Mouse (Mus musculus): ENCODE results near the gene Glod4. TPM values are rescaled to one million over a fixed set of nuclear protein-coding genes. Genes with fewer than 3 reads are reported as not detected.

Gene Glod4
- polyA plus RNA-seq (2012) = 1.2 and 2.9 TPM in 2 replicates

DNA sequence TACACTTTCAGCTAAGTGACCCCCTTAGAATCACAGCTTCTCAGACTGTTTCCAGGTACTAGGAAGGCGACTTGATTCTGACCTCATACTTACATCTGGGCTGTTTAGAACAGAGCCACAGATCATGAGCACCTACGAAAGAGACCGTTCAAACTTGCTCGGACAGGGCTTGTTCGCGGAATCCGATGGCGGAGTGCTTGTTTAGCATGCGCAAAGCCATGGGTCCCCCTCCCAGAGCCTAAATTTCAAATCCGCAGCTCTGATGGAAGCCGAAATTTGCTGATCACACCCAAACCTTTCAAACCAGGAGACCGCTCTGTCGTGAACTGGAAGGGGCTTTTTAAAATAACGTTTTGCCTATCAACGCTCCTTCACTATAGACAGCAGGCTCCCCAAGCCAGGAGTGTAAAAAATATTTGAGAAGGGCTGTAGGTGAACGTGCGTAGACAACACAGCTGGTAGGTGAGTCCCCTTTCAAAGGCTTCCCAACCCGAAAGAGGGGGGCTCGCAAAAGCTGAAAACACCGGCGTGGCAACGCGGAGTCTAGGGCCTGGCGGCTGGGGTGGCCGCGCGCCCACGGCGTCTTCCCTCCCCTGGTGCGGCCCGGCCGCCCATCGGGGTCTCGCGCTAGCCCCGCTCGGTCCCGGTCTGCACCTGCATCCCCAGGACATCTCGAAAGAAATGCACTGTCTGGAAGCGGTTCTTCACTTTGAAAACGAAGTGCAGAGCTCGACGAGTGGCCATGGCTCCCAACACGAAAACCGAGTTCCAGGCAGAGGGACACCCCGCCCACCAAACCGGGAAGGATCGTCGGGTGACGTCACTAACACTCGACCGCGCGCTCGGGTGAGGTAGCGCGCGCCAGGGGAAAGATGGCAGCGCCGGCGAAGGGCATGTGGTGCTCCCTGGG, at the start of gene Glod4, which contains the start of gene Mrm3:
Gene Glod4 (minus strand): TSS at position 825 of the 910 bp plus-strand sequence.
Gene Mrm3 (plus strand): TSS at position 815 of the 910 bp plus-strand sequence.
- TF ChIP-seq GATA1 (IDR thresholded peaks at IDR 0.05; ENCODE audit: low read length) = no peak

DNA sequence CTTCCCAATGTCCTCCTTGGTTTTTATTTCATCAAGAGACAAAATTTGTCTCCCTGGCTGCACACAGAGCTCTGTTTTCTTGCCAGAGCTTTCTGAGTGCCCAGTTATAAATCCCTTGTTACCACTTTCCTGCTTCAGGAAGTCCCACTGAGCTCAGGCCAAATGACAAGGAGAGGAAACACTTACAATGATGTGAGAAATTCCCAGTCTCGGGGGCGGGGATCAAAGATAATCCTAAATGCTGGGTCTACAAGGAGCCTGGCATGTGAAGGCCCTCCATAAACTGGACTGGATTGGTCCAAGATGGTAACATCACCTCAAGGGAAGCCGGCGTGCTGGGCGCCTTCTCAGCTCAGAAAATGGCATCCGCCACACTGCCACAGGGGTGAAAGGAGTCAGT, 49.3 kb upstream of the Glod4 start:
- TF ChIP-seq GATA1 (IDR thresholded peaks at IDR 0.05; ENCODE audit: low read length) = no peak

DNA sequence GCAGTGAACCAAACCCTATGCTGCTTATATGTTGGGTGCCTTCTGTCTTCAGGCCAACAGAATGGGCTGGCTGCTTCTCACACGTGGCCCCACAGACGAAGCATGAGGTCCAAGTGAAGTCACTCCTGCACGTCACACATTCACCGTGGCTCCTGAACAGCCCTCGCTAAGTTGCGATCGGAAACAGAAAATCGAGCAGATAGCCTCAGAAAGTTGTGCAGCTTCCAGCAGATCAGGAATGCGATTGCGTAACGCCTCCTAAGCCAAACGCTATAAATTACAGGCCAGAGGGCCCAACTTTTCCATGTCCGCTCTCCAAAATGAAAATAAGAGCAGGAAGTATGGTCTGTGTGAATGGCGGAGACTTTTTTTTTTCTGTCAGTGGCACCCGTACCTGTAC, 48.9 kb upstream of the Glod4 start:
- TF ChIP-seq GATA1 (IDR thresholded peaks at IDR 0.05; ENCODE audit: low read length) = no peak

DNA sequence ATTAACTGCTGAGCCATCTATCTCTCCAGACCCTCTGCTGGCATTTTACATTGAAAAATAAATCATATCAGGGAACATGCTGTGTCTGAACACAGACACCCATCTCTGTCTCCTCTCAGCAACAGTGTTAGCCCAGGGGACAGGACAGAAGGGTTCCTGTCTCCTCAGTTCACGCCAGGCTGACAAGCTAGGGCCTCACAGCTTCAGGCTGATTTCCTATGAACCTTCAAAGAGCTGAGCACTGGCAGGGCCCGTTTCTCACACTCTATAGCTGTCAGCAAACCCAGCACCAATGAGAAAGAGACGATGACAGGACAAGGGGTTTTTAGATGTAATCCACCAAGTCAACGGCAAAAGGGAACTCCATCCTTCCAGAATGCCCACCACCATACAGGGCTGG, 48.4 kb upstream of the Glod4 start:
- no peak for TF ChIP-seq GATA1 (IDR thresholded peaks at IDR 0.05; ENCODE audit: low read length)

DNA sequence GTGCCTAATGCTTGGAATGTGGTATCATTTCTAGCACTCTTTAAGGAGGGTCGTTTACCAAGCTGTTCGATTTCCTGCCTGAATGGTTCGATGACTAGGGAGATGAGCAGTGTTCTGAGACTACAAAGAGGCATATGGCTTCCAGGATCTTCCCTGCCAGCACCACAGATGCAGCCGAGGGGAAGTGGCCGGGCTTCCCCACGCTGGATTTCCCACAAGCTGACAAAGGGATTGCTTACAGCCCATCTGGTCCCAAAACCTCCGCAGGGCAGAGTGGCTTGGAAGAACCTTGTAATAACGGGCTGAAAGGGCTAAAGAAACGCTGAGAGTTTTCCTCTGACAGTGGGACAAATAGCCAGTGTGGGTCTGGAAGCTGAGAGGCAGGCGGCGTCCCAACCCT, 46.8 kb upstream of the Glod4 start:
- TF ChIP-seq GATA1 (IDR thresholded peaks at IDR 0.05; ENCODE audit: low read length) = no peak

DNA sequence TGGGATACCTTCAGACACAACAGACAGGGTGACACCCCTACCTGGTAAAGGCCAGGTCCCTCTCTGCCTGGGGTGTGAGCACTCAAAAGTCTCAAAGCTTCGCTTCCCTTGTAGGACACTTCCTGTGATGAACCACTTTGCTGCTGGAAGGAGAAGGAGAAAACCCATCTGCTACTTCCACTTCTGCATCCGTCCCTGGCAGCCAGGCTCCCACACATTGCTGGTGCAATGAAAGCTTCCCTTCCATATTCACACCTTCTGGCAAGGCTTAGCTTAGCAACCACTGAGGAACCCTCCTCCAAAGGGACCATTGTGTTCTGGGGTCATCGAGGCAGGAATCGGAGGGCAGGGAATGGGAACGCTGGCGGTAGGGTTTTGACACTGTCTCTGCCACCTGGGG, 45.1 kb upstream of the Glod4 start:
- TF ChIP-seq GATA1 (IDR thresholded peaks at IDR 0.05; ENCODE audit: low read length) = no peak

DNA sequence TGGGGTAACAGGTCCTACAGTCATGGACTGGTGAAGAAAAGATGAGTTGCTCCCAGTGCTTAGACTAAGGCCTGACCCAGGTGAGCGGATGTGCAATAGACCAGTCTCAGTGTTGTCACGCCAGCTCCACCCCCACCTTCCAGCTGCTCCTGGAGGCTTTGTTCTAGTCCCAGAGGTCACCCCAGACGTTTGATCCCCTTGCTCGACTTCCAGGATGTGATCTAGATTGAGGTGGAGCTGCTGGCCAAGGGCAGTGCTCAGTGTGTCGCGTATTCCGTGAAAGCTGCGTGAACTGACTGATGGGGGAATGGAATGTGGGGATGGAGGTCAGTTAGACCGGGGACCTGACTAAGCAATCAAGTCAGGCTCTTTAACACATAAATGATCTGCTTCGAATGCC, 43.8 kb upstream of the Glod4 start:
- TF ChIP-seq GATA1 (IDR thresholded peaks at IDR 0.05; ENCODE audit: low read length) = no peak

DNA sequence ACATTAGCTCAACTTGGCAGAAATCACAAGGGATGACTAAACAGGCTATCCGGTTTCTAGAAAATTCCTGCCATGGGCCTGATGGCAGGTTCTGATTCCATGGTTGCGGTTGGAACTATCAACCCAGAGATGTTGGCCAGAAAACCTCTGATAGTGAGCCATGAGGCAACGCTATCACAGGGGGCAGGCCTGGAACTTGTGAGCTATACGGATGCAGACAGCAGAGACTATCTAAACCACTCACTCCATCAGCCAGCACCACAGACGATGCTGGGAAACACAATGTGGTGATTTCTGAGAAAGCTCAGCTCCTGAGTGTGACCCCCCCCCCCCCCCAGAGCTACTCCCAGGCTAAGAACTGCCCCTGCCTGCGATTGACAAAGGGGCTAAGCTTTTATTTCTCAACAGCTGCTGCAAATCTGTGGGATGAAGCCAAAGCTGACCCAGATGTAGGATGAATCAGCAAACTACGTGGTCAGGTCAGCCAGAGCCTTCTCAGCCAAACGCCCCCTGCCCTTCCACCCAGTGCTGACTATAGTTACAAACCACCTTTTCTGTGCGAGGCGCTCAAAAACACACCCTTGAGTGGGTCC, 43.1 kb upstream of the Glod4 start:
- TF ChIP-seq GATA1 (IDR thresholded peaks at IDR 0.05; ENCODE audit: low read length) = no peak

DNA sequence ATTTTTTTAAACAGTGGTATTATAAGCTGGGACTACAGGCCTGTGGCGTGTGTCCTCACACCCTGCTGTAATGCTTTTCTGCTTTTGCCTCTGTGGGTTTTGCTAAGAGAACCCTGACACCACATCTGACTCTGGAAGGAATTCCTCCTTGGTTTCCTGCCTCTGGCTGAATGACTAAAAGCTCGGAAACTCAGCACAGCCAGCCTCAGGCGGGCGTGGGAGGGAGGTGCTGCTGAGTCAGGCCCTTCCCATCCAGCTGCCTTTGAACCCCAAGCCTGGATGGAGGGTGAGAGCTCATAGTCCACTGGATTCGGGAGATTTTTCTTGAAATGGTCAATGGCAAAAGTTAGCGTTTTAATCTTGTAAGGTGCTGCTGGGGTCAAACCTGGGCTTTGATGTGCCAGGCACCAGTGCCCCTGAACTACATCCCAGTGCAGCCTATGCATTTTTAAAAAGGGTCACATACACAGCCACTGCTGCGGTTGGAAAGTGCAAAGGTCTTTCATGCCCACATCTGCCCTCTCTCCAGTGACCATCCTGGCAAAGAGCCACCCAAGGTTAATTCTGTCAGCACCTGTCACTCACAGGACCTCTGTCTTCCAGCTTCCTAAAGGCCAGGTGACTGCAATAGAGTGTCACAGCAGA, 42.0 kb upstream of the Glod4 start:
- no peak for TF ChIP-seq GATA1 (IDR thresholded peaks at IDR 0.05; ENCODE audit: low read length)

DNA sequence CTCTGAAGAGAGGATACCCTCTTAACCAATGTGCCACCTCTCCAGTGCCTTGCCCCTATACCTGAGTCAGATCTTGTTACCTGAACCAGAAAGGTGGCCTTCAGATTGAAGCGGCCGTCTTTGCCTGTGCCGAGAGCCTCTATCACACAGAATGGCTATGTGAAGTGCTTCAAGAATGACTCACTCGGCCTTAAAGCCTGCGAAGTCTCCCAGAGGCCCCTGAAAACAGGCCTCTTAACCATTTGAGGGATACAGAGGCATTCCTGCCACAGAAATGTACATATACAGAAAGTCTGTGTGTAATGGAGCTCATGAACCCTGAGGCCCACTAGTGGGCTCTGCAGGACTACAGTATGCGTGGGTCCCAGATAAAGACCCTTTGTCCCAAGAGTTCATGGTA, 40.3 kb upstream of the Glod4 start:
- no peak for TF ChIP-seq GATA1 (IDR thresholded peaks at IDR 0.05; ENCODE audit: low read length)

DNA sequence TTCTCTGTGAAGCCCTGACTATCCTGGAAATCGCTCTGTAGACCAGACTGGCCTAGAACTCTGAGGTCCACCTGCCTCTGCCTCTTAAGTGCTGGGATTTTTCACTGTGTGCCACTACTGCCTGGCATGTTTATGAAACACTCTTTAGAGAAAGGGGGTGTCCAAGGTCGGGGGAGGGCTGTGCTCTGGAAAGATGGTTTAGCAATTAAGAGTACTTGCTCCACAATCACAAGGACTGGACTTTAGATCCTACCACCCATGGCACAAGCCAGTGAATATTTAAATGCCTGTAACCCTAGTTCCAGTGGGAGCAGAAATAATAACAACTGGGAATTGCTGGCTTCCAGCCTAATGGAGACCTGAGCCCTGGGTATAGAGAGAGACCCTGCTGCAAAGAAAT, 36.4 kb upstream of the Glod4 start:
- TF ChIP-seq GATA1 (IDR thresholded peaks at IDR 0.05; ENCODE audit: low read length) = no peak

DNA sequence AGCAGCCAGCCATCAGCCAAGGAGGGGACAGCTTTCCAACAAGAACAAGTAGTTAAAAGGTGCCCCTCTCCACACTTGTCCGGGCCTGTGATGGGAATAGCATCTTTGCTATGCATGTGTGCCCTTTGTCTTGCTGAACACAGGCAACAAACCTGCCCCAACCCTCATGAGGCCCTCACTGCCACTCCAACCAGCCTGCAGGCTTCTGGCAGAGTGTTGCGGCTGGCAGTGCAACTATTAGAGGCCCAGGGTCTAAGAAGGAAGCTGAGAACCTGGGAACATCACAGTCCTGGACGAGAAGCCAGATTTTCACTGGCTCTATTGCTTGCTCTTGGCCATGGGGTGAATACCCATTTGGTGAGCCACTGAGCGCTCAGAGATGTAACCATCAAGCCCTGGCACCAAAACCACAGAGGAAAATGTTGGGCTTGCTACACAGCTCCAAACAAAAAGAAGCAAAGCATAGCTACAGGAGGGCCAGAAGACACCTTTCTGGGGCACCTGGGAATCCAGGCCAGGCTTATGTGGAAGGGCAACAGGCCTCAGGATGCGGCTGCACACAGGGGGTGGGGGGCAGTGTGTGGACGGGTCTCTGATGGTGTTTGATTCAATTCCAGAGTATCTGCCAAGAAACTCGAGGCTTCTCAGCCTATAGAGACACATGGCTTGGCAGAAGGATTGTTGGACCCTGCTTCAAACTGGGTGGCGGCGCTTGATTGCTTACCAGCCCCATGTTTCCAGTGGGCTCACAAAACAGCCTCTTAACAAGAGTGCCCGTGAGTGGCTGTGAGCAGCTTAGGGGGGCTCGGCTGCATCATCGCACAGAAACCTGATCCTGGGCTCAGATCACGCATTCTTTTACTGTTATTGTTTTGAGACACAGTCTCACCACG, 35.7 kb upstream of the Glod4 start:
- TF ChIP-seq GATA1 (IDR thresholded peaks at IDR 0.05; ENCODE audit: low read length) = no peak

DNA sequence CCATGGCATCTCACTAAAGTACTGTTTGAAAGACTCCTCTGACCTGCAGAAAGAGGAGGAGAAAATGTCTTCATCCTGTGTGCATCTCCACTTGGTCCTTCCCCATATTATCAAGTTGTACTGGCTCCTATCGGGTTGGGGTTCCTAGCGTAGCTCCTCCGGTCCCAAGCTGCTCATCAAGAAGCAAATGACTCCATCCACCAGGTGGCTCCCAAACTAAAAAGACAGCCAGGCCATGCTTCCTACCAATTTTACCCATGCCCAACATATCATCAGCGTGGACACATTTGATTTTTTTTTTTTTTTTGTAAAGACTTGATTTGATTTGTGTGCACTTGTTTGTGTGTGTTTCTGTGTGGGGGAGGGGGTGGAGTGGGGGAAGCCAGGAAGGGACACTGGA, 28.9 kb upstream of the Glod4 start:
- no peak for TF ChIP-seq GATA1 (IDR thresholded peaks at IDR 0.05; ENCODE audit: low read length)

DNA sequence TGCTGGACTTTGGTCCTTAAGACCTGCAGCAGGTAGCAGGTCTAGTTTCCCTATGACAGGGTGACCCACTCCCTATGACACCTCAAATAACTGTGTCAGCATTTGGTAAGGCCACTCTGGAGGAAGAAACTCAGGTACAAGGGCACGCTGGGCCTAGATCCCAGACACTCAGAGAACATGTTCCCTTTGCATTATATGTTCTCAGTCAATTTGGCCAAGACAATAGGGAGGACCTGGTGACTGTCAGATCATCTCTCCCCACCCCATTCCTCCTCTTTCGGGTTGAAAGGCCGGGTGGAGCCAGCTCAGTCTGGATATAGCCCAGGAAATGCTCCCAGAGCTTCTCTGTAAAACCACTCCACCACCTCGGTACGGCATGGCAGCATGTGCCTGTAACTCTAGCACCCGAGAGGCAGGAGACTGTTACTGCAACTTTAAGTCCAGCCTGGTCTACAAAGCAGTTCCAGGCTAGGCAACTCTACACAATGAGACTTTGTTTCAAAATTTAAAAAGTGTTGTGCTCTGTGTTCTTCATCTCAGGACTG, 25.1 kb upstream of the Glod4 start:
- no peak for TF ChIP-seq GATA1 (IDR thresholded peaks at IDR 0.05; ENCODE audit: low read length)

DNA sequence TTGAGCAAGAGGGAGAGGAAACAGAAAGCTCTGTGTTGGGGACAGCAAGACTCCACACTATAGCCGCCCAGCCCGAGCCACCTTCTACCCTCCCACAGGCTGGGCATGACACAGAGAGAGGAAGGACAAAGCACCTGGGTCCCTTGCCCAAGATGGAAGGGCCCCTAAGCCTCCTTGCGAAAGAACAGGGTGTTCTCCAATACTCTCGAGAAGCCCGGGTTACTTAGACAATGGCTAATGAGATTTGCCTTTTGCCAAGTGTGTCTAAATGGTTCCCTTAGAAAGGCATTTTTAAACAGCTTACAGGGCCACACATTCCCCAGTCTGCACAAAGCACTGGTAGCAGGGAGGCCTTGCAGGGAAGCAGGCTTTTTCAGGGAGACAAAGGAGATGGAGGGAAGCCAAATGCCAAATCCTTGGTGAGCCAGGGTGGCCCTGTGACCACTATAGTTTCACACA, 24.5 kb upstream of the Glod4 start:
- no peak for TF ChIP-seq GATA1 (IDR thresholded peaks at IDR 0.05; ENCODE audit: low read length)
